Mouse (Mus musculus): ENCODE measurements around the gene Cntn3.

Cntn3 gene

DNA sequence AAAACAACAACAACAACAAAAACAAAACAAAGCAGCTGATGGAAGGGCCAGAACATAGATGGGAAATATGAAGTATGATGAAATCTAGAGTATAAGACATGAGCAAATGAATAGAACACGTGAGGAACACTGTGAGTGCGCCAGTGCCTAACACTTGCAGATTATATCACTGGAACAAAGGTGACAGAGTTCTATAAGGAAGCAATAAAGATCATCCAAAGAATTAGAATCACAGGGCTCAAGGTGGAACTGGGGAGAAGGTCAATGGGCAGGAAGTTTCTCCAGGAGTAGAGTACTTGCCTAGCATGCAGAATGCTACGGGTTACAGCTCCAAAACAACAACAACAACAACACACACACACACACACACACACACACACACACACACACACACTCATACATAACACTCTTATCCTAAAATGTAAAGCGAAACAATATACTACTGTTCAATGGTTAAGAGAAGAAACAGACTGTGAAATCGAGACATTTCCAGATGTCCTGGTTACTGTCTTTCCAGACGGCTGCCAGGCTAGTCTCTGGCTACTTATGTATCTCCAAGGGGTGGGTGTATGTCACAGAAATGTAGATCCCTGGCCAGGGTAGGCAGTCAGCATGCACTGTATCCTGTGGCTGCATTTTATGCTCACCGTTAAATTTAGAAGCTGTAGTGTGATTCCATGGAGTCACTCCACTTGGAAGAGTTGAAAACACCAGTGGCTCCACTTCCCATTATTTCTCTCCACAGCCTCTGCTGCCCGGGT, 94.4 kb downstream of the Cntn3 start:
- DNase-seq (ENCODE audit: low read depth), result no peak

DNA sequence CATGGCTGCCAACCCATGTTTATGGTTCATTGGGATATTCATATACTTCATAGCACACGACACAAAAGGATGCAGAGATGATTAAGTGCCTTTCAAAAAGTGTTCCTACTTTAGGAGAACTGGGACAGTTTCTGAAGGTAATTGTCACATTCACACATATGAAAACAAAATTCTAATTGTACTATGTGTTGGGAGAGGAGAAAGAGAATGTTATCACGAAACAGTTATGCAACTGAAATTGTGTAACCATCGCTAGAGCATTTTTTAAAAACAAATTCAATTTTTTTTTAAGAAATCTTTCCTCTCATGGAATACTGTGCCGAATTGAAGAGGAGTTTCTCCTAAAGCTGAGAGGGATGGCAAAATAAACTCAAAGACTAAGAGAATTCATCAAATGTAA, 134.5 kb downstream of the Cntn3 start:
- no peak for DNase-seq (ENCODE audit: low read depth)

DNA sequence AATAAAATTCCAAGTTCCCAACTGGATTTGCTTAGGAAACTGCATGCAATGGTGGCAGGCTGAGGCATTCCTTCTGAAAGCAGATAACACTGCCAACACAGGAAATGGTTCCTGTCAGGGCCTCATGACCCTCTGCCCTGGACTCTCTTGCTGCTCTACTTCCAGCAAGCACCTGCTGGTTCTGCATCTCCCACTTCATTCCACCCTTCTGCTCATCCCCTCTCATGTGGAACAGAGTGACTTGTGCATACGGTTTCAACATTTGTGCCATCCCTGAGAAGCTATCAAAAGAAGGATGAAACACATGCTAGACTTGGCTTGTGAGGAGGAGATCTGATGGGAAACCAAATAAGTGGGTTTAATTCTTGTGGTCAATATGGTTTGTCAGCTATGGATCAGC, 145.4 kb downstream of the Cntn3 start:
- no peak for DNase-seq (ENCODE audit: low read depth)

DNA sequence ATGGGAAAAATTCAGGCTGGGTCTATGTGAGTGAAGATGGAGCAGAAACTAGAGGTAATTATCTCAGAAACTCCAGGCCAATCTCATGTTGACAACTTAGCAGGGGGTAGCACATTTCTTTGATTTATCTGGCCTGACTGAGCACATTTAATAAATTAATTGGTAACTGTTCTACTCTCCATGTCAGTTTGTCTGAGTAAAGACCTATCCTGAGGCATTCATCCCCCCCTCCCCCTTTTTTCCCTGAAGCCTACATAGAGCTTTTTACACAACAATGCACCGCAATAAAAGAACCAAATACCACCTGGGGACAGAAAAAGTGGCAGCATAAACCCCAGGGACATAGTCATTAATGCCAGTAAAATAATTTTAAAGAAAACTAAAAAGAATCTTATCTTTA, 151.1 kb downstream of the Cntn3 start:
- no peak for DNase-seq (ENCODE audit: low read depth)

DNA sequence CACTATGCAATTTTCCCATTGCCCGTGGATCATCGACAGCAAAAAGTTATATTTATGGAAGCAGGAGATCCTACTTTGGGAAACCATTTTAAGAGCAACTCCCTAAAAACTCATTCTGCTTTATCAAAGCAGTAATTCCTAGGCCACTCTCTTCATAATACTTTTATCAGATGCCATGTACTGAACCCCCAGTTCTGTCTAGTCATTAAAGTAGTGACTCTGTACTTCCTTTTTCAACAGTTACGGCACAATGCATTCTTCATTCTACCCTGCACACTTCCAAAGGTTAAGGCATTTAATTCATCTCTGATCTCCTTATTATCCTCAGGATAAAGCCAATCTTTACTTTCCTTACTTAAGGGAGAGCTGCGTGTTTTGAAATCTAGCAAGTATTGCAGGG, 184.3 kb downstream of the Cntn3 start:
- DNase-seq (ENCODE audit: low read depth), result no peak

DNA sequence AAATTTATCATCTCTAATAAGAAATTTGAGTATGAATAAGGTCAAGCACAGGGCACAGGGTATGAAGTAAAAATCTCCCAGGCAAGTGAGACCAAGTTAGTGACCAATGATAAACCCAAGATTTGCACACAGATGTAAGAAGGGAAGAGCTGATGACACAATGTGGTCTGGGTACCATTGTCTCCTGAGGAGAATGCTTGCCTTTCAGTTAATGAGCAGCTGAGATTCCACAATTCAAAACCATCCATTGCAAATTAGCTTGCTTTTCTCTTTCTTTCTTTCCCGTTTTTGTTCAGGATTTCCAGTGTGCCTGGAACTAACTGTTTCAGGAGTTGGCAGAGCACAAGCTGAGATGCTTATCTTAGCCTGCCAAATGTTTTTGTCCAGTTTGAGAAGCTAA, 200.8 kb downstream of the Cntn3 start:
- DNase-seq (ENCODE audit: low read depth), result no peak

DNA sequence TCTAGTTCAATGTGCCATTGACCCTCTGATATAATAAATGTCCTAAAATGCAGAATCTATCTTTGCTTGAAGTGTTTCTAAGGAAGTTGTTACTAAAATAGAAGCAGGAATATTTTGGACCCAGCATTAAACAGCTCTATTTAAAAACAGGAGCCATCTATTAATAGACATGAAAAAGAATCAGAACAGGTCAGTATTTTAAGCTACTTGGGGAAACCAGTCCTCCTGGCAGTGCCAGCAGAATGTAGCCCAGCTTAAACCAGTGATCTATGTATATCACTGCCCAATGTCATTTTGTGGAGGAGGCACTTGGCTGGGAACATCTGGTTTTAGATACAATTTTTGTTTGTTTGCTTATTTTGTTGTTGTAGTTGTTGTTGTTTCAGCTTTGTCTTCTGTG, 209.0 kb downstream of the Cntn3 start:
- DNase-seq (ENCODE audit: low read depth), result no peak

DNA sequence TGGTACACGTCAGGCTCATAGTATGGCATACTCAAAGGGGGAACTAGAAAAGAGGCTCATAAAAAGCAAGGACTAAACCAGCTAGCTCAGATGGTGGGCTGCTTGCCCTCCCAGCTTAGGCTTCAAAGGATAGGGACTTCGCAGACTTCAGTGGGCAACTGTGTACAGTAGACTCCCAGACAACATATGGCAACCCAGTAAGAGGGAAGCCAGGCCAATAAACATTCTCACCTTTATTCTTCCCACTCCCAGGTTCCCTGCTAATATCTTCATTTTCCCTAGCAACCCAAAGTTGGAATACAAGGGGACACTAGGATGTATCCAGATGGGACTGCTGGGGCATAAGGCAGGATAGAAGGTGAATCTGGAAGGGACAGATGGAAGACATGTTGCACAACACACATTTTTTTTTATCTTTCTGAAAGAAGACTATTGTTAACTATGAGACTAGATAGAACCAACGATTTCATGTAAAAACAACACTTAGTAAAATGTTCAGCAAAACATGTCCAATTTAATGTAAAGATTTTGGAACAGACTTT, 209.5 kb downstream of the Cntn3 start:
- DNase-seq (ENCODE audit: low read depth), result no peak

DNA sequence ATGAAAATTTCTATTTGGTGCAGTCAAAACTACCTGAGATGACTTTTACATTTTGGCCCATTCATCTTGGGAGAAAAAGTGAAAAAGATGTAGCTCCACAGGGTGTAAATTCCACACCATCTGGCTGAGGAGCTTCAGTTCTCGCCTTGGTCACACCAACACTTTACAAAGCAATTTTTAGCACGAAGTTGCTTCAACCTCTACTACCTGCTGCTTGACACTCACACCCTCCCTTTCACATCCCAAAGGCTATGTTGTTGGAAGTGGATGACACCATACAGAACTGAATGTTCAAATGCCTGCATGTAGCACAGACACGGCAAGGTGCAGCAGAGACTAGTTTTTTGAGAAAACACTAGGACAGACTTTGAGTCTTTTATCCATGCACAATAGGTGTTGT, 240.8 kb downstream of the Cntn3 start:
- DNase-seq (ENCODE audit: low read depth), result no peak

DNA sequence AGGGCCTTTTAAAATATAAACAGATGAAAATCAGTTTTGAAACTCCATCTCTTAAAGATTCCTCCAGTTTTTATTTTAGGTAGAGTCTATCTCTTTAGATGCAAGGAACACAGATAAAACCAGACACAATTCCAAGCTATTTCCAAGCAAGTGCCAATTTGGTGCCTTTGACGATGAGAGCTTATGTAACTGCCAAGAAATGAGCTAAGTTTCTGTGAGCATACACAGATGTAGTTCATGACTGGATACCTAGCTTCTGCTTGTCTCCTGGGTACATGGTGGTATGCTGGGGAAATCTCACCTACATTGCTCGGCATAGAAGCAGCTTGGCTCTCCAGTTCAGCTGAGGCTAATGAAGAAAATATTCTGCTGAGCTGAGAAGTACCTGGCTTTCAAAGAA, 246.2 kb downstream of the Cntn3 start:
- DNase-seq (ENCODE audit: low read depth), result no peak

DNA sequence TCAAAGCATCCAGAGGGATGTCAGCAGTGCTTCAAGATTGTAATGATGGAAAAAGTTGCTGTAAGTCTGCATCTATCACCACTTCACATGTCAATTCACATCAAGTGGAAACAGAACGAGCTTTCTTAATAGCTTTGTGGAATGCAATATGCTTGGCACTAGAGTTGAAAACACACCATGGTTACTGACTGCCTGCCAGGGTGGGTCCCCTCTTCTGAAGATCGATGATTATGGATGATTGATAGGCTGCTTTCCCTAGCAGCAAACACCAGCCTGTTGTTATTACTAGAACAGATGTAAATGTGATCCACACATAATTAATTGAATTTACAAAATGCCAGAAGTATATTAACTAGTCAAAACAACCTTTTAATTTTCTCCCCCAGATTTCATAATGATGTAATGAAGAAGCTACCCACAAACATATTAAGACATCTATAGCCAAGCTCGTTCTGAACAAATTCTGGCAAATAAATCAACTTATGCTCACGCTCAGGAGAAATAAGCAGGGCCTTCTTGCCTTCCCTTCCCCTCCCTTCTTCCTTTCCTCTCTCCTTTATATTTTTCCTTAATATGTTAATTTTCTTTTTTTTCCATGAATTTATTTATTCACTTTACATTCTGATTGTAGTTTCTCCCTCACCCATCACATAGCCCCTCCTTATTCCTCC, 250.2 kb downstream of the Cntn3 start:
- no peak for DNase-seq (ENCODE audit: low read depth)

DNA sequence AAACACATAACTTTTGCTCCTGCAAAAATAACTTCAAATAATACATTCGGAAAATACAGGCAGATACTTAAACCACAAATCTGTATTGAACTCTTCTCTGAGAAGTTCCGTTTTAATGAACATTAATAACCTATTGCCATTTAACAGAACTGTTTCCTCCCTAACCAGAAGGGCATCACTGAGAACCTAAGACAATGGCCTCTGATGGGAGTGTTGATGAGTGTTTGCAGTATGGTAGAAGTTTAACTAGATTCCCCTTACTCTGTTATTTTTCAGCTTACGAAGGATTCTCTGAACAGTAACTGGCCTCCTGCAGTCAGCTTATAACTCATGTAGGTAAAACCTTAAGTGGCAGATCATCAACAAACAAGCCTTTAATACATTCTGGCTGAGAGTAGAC, 253.1 kb downstream of the Cntn3 start:
- no peak for DNase-seq (ENCODE audit: low read depth)

DNA sequence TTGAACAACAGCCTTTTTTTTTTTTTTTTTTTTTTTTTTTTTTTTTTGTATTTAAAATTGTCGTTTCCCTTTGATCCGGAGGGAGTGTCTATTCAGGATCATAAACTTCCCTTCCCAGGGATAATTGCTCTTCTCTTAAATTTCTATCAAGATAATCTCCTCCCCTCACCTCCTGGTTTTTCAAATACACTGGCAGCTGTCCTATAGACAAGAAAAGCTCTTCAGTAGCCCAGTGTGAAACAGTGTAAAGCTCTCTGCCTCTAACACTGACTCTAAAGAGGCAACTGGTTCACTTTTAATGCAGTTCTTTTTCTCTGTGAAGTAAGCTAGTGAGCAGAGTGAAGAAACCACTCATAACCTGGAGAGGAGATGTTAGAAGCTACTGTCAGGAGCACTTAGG, 290.0 kb downstream of the Cntn3 start:
- no peak for DNase-seq (ENCODE audit: low read depth)

DNA sequence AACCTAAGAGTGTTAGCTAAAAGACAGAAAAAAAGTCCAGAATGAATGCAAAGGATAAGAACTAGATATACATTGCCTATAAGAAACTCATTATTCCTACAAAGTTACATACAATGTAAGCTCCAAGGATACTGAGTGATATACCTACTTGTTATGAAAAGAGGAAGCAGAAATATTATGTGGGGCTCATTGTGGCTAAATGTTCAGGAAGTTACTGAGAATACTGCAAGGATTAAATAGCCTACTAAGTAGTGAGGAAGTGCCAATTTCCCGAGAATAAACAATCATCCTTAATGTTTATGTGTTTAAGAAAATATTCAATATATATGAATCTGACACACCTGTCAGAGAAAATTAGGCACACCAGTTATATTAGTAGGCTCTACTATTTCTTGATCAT, 341.9 kb downstream of the Cntn3 start:
- no peak for DNase-seq (ENCODE audit: low read depth)

DNA sequence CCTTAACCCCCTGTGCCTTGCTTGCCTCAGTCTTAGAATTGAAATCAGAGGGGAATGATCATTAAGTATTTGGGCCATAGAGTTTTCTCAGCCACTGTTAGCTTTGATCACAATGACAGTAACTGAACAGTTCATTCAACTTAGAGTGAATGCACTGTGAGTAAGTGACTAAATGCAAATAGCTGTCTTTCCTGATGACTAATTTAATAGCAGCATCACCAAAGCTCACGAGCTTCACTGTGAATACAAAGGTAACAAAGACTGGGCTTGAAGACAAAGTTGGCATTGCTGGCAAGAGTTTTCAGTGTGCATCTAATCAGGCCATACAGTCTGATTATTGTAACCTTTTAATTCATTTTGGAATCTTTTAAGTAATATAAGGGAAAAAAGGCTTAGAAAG, 386.6 kb downstream of the Cntn3 start:
- no peak for DNase-seq (ENCODE audit: low read depth)

DNA sequence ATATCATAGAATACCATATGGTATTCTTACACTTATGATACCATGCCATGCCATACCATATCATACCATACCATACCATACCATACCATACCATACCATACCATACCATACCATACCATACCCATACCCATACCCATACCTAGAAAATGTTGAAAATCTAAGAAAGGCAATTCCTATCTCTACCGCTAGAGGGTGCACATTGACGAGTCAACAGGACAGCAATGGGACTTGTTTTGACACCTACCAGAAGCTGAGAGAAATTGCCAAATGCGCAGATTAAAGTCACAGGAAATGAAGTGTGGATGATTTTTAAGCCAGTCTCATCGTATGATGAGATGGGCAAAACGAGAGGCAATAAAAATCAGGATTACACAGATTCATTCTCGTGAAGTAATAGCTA, 402.0 kb downstream of the Cntn3 start:
- no peak for DNase-seq (ENCODE audit: low read depth)

DNA sequence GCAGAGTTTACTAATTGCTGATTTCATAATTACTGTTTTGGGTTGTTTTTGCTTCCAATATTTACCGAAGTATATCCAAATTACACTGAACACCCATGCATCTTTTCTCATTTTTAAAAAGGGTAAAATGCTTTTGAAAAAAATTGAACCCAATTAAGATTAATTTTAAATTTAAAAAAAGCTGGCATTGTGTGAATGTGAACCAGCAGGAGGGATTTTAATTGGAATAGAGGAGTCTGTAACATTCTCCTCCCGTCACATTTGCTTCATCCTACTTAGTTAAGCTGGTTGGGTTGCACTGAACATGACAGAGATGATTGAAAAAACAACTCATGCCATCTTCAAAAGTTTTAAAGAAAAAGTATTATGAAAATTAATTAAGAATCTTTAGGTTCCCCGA, 411.7 kb downstream of the Cntn3 start:
- no peak for DNase-seq (ENCODE audit: low read depth)

DNA sequence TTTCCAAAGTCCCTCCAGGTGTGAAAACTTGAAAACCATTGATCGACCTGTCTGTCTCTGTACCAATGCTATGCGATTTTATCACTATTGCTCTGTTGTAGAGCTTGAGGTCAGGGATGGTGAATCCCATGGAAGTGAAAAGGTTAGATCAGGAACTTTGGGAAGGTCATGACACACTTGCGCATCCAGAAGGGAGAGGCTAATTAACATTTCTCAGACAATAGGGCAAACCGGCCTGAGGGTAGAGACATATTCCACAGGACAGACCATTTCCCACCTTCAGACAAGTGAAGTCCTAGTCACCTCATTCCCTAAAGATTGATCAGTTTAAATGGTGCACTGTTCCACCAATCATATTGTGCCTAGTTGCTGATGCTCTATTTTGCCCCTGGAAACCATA, 451.2 kb downstream of the Cntn3 start:
- DNase-seq (ENCODE audit: low read depth), result no peak

DNA sequence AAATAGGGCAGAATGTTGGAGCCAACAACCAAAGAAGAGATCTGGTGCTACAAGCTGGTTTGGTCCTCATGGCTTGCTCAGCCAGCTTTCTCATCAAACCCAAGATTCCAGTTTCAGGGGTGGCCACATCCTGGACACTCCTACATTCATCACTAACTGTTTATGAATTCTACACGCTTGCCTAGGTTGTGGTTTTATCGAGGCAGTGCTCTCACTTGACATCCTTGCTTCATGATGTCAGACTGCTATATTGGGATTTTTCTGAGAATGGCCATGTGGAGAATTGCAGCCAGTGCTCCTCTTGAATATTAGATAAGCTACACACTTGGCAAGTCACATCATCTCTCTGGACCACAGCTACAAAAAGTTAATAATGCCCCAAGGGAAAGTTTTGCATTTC, 452.9 kb downstream of the Cntn3 start:
- no peak for DNase-seq (ENCODE audit: low read depth)

DNA sequence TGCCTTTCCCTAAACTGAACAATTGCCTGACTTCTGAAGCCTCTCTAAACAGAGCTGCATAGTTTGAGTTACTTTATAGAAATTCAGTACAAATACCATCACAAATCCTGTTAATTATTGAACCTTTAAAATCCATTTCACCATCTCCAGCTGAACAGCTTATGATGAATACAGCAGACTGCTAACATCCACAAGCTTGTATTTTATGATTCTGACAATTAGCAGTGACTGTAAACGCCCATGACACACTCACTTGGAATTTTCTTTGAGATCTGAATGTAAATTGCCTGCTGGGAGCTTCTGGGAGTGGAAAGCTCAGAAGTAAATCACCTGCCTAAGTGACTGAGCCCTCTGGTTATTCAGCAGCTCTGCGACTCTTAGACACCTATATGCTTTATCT, 459.3 kb downstream of the Cntn3 start:
- no peak for DNase-seq (ENCODE audit: low read depth)
